ENCODE assay signal across 8 mouse cellular contexts in genomic region chr10:60002673-60003212, GRCm38 (mm10). TPM values are rescaled to one million over a fixed set of nuclear protein-coding genes. Genes with fewer than 3 reads are reported as not detected.
DNase-seq lines count a peak whose midpoint lies in the region; ATAC-seq lines count a peak whose summit lies in the region.

Gene Ascc1, plus strand, starts transcription at chr10:60002805.
Gene Anapc16, minus strand, starts transcription at chr10:60003135.

- H3K4me2 ChIP-seq in hindbrain, embryonic 15.5 days: peak within 1 kb of the TSS; percentile 75

- no peaks in the 10 kb centered on the region for H3K9me3 ChIP-seq in hindbrain, embryonic 15.5 days

- 0 out of 2 replicates have a peak, but pooled peaks cover 3% of the 10 kb centered on the region for H3K36me3 ChIP-seq in hindbrain, embryonic 15.5 days

- peak within 1 kb of the TSS; percentile 74 for H3K9ac ChIP-seq in hindbrain, embryonic 15.5 days

- peak; percentile 96 for ATAC-seq in hindbrain, embryonic 15.5 days (ENCODE audit: low FRiP score, low read depth)

- WGBS in hindbrain, embryonic 15.5 days: under 1% methylated on average over 51 of the region's 51 CpGs

- peak within 1 kb of the TSS; percentile 98 for H3K27ac ChIP-seq in hindbrain, embryonic 15.5 days (replicated peaks)

- DNase-seq in T-cell, adult 2 months (ENCODE audit: low spot score): peak; percentile 98
- peak; percentile 97 to 99 for DNase-seq in cerebellum, postnatal 36 days
- peak; percentile 96 for DNase-seq in frontal cortex, postnatal 36 days (ENCODE audit: low spot score in 2 of 2)
- peak; percentile 94 for DNase-seq in left cerebral cortex, adult 11 months (ENCODE audit: low spot score)
- DNase-seq in lung, postnatal 4 days: peak; percentile 98 to 99
- peak; percentile 94 for DNase-seq in retina, postnatal 7 days (ENCODE audit: low read depth, low spot score)
- peak; percentile 98 for DNase-seq in urinary bladder, adult 2 months (ENCODE audit: low spot score)

- no peaks in the 10 kb centered on the region for H3K27me3 ChIP-seq in hindbrain, embryonic 15.5 days

- H3K4me1 ChIP-seq in hindbrain, embryonic 15.5 days (replicated peaks): peaks cover 20% of the 10 kb centered on the region

- H3K4me3 ChIP-seq in hindbrain, embryonic 15.5 days: peak within 1 kb of the TSS; percentile 62

RNA-seq across cellular contexts. Expression of gene Ascc1, which starts in this region (rescaled TPM):
- 46.4 and 49.1 TPM in 2 replicates for polyA plus RNA-seq in hindbrain, embryonic 15.5 days (2015; fragmentation: Nextera tagmentation; extraction: Ambion mirVana)
- 36.2 and 39.2 TPM in 2 replicates for polyA plus RNA-seq in urinary bladder, adult 2 months (2012; rRNA removed)

RNA-seq across cellular contexts. Expression of gene Anapc16, which starts in this region (rescaled TPM):
- 106 and 120 TPM in 2 replicates for polyA plus RNA-seq in hindbrain, embryonic 15.5 days (2015; fragmentation: Nextera tagmentation; extraction: Ambion mirVana)
- polyA plus RNA-seq in urinary bladder, adult 2 months (2012; rRNA removed): 91.8 and 93.0 TPM in 2 replicates

Comparison
In these comparisons a context has a peak if more than half of its experiments do, and no peak if none do; other contexts are left out.
1. Peak in every context shown above with its lines: DNase-seq, ATAC-seq, H3K4me3 ChIP-seq and H3K27ac ChIP-seq.